Mouse (Mus musculus) limb, embryonic 14.5 days (tissue): ENCODE results near the gene Tmeff1. TPM values are rescaled to one million over a fixed set of nuclear protein-coding genes. Genes with fewer than 3 reads are reported as not detected.

Source experiments
- ATAC-seq: fragments of 200-750 bp; cut with Nextera tagmentation; 2 replicates; pipeline ENCODE4 v1.8.0; 2017; ENCODE audit warnings: low read depth, moderate number of reproducible peaks, moderate TSS enrichment; ENCODE audit not compliant: low FRiP score
- DNase-seq: peaks from one replicate; pipeline ENCODE4 v3.0.0-alpha.2; 2015; ENCODE audit warnings: low spot score
- H3K27ac ChIP-seq: fragments of 300-500 bp; sonication (generic); replicated peaks from 2 replicates; pipeline ENCODE4 v1.5.1; 2014; ENCODE audit warnings: low read depth, mild to moderate bottlenecking, low read length, moderate library complexity, mixed read lengths
- H3K27me3 ChIP-seq: fragments of 300-500 bp; sonication (generic); 2 replicates; pipeline ENCODE4 v1.6.1; 2014; ENCODE audit warnings: low read length, mixed read lengths; ENCODE audit not compliant: control insufficient read depth, insufficient read depth
- H3K36me3 ChIP-seq: fragments of 300-500 bp; sonication (generic); 2 replicates; pipeline ENCODE4 v1.6.1; 2014; ENCODE audit warnings: mild to moderate bottlenecking, low read length, moderate library complexity, mixed read lengths; ENCODE audit not compliant: control insufficient read depth, insufficient read depth
- H3K4me1 ChIP-seq: fragments of 300-500 bp; sonication (generic); 2 replicates; pipeline ENCODE4 v1.6.1; 2014; ENCODE audit warnings: antibody characterized with exemption, low read length, mixed read lengths; ENCODE audit not compliant: control insufficient read depth, insufficient read depth
- H3K4me2 ChIP-seq: fragments of 300-500 bp; sonication (generic); replicated peaks from 2 replicates; pipeline ENCODE4 v1.6.1; 2014; ENCODE audit warnings: low read depth, mild to moderate bottlenecking, low read length, moderate library complexity; ENCODE audit not compliant: severe bottlenecking
- H3K4me3 ChIP-seq: fragments of 300-500 bp; sonication (generic); replicated peaks from 2 replicates; pipeline ENCODE4 v1.5.1; 2014; ENCODE audit warnings: low read length
- H3K9ac ChIP-seq: fragments of 300-500 bp; sonication (generic); 2 replicates; pipeline ENCODE4 v1.6.1; 2014; ENCODE audit warnings: mild to moderate bottlenecking, low read depth, low read length, moderate library complexity; ENCODE audit not compliant: severe bottlenecking
- H3K9me3 ChIP-seq: fragments of 300-500 bp; sonication (generic); 2 replicates; pipeline ENCODE4 v1.6.1; 2016; ENCODE audit warnings: low read length; ENCODE audit not compliant: control insufficient read depth
- POLR2A ChIP-seq: fragments of 200-500 bp; IDR thresholded peaks from 2 replicates; pipeline ENCODE4 v1.8.0; 2012; ENCODE audit warnings: inconsistent platforms, mild to moderate bottlenecking, moderate library complexity, borderline replicate concordance; ENCODE audit not compliant: insufficient read depth, insufficient read length; ENCODE audit errors: extremely low read depth
- WGBS: fragments of 180-500 bp; shearing (Covaris S2); extraction: QIAGEN DNeasy Blood & Tissue Kit; methylation state at CpG from one replicate; pipeline ENCODE4 v1.1.7; 2014; 5-methylcytosine and 5-hydroxymethylcytosine counted together
- polyA plus RNA-seq, 2 experiments: library from polyadenylated mRNA; depleted of rRNA in 1 of 2; stranded (reverse) in 1 of 2; unstranded in 1 of 2; fragments of >200 nt; fragmentation: Nextera tagmentation in 1 of 2; extraction: Ambion mirVana in 1 of 2; gene quantifications; 2 replicates each; pipeline versions ENCODE4 v1.2.1 to v1.2.3; 2012 to 2014

Tmeff1 gene
- polyA plus RNA-seq, 2 experiments, result 55.4 to 71.7 TPM

DNA sequence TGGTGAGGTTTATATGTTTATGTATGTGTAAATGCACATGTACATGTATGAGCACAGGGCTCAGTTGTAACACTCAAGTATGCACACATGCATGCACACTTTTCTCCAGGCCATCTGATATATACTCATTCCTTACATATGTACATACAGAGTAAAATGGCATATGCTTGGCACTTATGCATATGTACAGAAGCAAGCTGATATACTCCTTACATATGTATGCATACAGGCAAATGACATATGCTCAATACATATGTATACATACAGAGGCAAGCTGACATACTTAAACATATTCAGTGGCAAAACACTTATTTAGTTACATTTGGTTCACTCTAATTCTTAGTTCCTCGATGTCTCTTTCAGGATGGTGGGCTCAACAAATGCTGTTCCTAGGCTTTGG, 7.1 kb upstream of the Tmeff1 start:
- H3K4me3 ChIP-seq, result no peak overlapping the region
- H3K27me3 ChIP-seq, result no peaks in the 10 kb centered on the region
- no peak overlapping the region for H3K9ac ChIP-seq
- H3K27ac ChIP-seq, result no peak overlapping the region
- no peaks in the 10 kb centered on the region for H3K4me1 ChIP-seq
- no peaks in the 10 kb centered on the region for H3K9me3 ChIP-seq
- no peak for TF ChIP-seq POLR2A
- WGBS, result 86% methylated on average over 1 of the region's 1 CpGs
- ATAC-seq (no peak), DNase-seq (no peak)
- H3K36me3 ChIP-seq, result no peaks in the 10 kb centered on the region
- H3K4me2 ChIP-seq, result no peak overlapping the region

DNA sequence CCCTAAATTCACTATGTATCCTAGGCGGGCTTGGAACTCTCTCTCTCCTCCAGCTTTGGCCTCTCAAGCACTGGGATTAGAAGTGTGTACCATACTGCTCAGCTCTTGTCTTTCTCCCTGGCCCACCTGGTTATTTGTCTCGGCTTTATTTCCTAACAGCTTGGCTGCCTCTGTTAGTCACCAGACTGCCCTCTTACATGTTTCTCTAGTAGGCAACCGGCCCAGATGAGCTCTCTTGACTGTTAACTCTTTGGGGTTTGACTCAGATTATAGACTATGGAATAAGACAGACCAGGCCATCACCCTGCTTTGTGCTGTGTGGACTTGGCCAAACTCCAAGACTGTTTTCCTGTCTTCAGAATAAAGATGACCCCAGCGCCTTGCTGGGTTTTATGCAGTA, 6.6 kb upstream of the Tmeff1 start:
- no peaks in the 10 kb centered on the region for H3K9me3 ChIP-seq
- H3K4me2 ChIP-seq, result no peak overlapping the region
- TF ChIP-seq POLR2A, result no peak
- no peak overlapping the region for H3K27ac ChIP-seq
- H3K36me3 ChIP-seq, result no peaks in the 10 kb centered on the region
- DNase-seq, result no peak
- no peak overlapping the region for H3K4me3 ChIP-seq
- H3K27me3 ChIP-seq, result no peaks in the 10 kb centered on the region
- ATAC-seq, result no peak
- H3K4me1 ChIP-seq, result no peaks in the 10 kb centered on the region
- WGBS, result 55% methylated on average over 4 of the region's 4 CpGs
- no peak overlapping the region for H3K9ac ChIP-seq

DNA sequence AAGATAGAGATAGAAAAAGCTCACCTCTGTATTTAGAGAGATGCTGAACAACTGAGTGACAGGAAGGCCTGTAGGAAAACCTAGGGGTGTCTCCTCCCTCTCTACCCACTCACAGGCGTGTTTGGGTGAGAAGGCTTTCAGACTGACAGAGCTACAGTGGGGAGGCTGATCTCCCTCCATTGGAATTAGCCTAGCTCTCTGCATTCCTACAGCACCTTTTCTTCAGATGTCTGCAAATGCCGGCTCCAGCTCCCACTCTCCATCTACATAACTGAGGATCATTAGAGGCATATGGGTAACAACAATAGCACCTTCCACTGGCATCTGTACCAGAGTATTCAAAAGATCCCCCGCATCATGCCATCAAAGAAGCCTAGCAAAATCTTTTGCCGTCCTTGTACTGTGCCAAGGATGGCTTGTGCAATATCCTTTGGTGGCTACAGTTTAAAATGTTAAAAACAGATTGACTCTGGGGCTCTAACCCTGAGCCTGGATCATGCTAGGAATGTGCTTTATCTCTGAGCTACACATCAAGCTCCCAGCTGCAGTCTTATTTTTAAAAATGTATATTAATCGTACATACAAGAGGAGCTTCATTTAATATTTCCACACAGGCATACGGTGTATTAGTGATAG, 5.4 kb upstream of the Tmeff1 start:
- WGBS, result 63% methylated on average over 6 of the region's 6 CpGs
- ATAC-seq, result no peak
- H3K27me3 ChIP-seq, result no peaks in the 10 kb centered on the region

DNA sequence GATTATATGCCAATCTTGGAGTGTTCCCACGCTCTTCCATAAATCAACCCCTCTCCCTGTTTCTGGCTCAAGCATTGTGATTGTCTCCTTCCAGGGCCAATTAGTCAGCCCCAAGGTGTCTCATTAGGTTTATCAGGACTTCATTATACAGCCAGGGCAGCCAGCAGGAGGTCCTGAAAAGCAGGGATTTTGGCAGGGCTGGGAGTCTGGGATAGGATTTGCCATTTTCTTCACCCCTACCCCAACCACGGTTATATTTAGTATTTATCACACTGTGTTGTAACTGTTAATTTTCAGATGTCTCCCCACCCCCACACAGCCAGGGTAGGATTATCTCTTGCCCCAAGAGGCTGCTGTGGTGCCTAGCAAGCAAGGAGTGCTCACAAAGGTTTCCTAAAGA, 3.8 kb upstream of the Tmeff1 start:
- H3K9me3 ChIP-seq, result no peaks in the 10 kb centered on the region
- ATAC-seq, result no peak
- H3K4me2 ChIP-seq, result no peak overlapping the region
- H3K36me3 ChIP-seq, result no peaks in the 10 kb centered on the region
- WGBS, result 22% methylated on average over 2 of the region's 2 CpGs
- no peaks in the 10 kb centered on the region for H3K27me3 ChIP-seq
- TF ChIP-seq POLR2A, result no peak
- H3K9ac ChIP-seq, result no peak overlapping the region
- no peak for DNase-seq
- H3K27ac ChIP-seq, result no peak overlapping the region
- H3K4me3 ChIP-seq, result no peak overlapping the region
- H3K4me1 ChIP-seq, result peaks cover 2% of the 10 kb centered on the region; the same call in 1 of the 2 replicates

More for the DNA sequence above, 5.4 kb upstream of the Tmeff1 start:
- Histone ChIP-seq H3K36me3 (no peaks in the 10 kb centered on the region), H3K9me3 (no peaks in the 10 kb centered on the region), H3K4me3 (no peak overlapping the region), H3K4me2 (no peak overlapping the region), H3K9ac (no peak overlapping the region), H3K4me1 (no peaks in the 10 kb centered on the region), H3K27ac (no peak overlapping the region)
- no peak for TF ChIP-seq POLR2A
- no peak for DNase-seq

DNA sequence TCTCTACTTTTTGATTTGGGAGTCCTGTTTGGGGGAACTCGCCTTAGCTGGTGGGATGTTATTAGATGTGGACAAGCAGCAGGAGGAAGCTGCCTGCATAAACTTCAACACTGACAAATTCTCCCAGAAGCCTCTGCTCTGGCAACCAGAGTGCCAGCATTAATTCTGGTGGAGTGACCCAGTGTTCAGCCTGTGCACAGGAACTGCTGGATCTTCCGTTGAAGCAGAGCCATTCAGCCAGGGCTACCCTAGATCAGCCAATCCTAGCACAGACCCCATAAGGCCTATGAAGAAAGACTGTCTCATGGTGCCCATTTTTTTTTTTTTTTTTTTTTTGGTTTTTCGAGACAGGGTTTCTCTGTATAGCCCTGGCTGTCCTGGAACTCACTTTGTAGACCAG, 3.0 kb upstream of the Tmeff1 start:
- H3K4me1 ChIP-seq, result peaks cover 7% of the 10 kb centered on the region
- DNase-seq (no peak), ATAC-seq (no peak)
- H3K36me3 ChIP-seq, result no peaks in the 10 kb centered on the region
- H3K4me2 ChIP-seq, result no peak overlapping the region
- H3K27me3 ChIP-seq, result no peaks in the 10 kb centered on the region
- H3K9ac ChIP-seq, result no peak overlapping the region
- no peak overlapping the region for H3K27ac ChIP-seq
- no peak overlapping the region for H3K4me3 ChIP-seq
- TF ChIP-seq POLR2A, result no peak
- H3K9me3 ChIP-seq, result no peaks in the 10 kb centered on the region
- WGBS, result 76% methylated on average over 2 of the region's 3 CpGs
